Mouse (Mus musculus): Measurements from ENCODE around the gene C8g.

Gene C8g

DNA sequence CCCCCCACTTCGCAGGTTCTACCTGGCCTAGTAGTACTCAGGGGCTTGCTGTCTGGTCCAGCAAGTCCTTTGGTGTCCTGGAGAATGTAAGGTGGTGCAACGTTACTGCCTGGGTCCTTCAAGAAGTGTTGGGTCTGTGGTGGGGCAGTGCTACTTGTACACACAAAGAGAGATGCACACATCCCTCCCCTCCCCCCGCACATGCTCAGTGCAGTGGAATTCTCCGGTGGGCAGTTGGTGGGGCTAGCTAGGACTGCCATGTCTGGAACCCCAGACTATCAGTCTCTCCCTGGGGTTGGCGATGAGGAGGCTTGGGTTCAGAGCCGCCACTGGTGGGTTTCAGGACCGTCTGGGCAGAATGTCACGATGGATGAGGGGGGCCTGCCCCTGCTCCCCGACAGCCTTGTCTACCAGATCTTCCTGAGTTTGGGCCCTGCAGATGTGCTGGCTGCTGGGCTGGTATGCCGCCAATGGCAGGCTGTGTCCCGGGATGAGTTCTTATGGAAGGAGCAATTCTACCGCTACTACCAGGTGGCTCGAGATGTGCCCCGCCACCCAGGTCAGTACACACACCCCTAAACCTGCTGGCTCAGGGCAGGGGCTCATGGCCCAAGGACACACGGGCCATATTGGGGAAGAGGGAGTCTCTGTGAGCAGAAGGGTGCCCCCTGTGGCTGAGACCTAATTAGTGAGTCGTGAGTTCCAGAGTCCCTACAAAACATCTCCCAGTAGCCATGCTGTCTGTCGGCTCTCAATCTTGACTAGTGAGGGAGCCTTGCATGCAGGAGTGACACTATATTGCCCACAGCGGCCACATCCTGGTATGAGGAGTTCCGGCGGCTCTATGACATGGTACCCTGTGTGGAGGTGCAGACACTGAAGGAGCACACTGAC is at the start of gene C8g:
C8g (minus strand) TSS at position 127 of the 894 bp plus-strand sequence.
- no peak for DNase-seq (ENCODE audit: low spot score)

GRCm38 (mm10) chr2:25551186-25551585 is 49.7 kb upstream of the C8g start:
- no peak for DNase-seq (ENCODE audit: low spot score)

DNA sequence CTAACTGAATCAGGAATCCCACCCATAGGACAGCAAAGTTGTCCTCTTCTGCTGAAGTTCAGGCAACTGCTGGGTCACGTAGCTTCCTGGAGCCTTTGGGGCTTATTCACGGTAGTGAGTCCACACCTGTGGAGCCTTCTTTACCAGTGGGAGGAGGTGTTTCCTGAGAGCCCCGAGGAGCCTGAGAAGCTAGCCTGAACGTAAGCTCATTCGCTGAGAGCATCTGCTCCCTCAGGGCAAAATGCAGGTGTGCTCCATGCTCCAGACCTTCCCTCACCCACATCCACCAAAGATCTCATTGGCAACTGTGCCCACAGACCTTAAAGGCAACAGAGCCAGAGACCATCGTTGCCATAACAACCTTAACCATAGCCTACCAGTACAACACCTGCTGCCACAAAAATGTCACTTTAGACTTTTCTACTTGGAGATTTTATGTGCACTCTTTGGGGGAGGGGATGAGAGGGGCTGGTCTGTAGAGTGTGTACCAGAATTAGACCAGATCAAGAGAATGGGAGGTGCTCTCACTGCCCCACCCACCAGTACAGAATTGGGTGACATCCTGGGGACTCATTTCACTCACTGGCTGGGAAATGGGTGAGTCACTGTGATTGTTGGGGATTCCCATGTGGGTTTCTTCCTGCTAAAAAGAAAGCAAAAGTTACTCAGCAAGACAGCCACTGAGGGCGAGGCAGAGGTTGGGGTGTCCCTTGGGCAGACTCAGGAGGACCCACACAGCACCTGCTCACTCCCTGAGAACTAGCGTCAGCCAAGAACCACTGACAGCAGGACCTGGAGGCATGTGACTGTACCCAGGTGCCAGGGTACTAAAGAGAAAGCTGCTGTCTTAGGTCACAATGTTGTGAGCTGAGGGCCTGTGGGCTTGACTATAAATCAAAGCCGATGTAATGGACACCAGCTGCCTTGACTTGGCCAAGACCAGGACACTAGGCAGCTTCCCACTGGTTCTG is 47.8 kb upstream of the C8g start:
- DNase-seq (ENCODE audit: low spot score), result no peak

DNA sequence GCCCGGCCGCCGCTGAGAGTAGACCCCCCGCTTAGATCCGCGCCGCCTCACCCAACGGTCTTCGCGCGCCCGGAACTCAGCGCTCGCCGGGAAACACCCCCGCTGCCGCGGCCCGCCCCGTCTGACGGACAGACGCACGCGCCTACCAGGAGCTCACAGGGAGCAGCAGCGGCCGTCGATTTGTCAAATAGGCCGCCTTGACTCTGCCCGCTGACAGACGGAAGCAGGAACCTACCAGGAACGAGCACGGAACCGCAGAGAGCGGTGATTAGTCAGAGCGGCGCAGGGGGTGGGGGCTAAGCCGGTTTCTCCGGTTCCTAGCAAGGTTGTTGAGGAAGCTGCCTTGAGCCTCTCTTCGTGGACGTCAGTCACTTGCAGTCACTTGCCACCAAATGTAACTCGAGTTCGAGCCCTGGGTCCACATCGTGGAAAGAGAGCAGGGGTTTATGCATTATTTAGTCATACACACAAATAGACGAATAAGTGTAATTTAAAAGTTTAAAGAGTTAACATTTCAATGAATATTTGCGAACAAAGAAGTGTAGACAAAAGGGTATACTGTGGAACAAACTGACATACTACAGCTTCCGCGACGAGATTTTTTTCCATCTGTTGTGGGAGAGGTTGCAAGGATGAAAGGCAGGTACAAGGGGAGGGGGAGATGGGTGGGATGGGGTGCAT is 45.4 kb upstream of the C8g start, which contains the start of gene Traf2:
Traf2 (minus strand) TSS at position 130 of the 681 bp plus-strand sequence.
- peak; percentile 98 for DNase-seq (ENCODE audit: low spot score)

DNA sequence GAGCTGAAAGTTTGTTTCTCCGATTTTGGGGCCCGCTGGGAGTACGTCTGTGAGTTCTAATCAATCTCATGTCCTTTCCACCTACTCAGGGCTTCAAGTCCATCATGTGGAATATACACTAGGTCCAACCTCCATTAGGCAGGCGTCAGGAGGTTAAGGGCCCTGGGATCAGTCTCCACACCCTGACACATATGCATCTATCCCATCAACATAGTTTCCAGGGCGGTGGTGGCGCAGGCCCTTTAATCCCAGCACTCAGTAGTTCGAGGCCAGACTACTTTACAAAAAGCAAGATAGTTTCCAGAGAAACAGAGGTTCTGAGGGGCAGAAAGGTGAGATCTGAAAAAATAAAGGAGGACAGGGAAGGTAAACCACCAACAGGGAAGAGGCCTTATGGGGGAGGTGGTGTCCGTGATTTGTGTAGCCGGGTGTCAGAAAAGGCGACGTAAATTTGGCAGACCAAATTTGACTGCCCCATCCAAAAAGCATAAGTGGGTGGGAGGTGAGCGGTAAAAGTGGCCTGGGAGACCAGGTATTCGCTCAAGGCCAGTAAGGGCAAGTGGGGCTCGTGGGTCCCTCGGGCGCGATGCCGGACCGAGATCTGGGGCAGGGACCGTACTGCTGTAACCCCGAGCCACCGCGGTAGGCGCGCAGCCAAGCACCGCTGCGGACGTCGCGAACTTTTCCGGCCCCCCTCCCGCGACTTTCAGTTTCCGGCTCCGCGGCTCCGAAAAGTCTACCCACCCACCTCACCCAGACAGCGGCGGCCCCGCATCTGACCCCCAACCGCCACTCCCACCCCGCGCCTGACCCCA is 44.7 kb upstream of the C8g start:
- no peak for DNase-seq (ENCODE audit: low spot score)

- no peak for DNase-seq (ENCODE audit: low spot score)
These were observed 40.3 kb upstream of the C8g start for GRCm38 (mm10) chr2:25541644-25542367.

DNA sequence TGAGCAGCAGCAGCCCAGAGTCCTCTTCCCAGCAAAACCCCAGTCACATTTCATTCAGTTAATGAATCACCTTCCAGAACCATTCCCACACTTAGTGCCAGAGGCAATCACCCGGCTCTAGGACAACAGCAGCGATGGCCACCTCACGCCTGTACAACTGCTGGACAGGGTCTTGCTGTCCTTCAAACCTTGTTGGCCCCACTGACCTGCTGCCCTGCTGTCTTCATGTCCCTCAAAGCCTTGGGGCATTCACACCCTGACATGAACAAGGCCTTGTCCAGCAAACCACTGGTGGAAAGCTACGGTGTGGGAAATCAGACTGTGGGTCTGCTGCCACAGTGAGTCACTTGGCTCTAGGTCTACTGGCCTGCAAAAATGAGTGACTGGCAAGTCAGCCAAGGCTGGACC is 39.0 kb upstream of the C8g start:
- no peak for DNase-seq (ENCODE audit: low spot score)

GRCm38 (mm10) chr2:25536531-25536930 is 35.0 kb upstream of the C8g start:
- DNase-seq (ENCODE audit: low spot score), result no peak

DNA sequence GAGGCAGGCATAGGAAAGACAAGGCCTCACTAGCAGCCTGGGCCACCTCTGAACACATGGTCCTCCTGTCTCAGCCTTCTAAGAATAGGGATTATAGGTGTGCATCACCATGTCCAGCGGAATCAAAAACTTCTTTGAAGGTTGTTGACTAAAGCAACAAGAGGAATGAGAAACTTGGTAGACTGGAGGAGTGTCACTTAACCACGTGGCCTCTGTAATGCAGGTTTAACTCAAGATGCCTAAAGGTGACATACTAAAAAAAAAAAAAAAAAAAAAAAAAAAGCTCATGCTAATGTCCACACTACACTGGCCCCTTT is 33.3 kb upstream of the C8g start:
- DNase-seq (ENCODE audit: low spot score), result no peak

DNA sequence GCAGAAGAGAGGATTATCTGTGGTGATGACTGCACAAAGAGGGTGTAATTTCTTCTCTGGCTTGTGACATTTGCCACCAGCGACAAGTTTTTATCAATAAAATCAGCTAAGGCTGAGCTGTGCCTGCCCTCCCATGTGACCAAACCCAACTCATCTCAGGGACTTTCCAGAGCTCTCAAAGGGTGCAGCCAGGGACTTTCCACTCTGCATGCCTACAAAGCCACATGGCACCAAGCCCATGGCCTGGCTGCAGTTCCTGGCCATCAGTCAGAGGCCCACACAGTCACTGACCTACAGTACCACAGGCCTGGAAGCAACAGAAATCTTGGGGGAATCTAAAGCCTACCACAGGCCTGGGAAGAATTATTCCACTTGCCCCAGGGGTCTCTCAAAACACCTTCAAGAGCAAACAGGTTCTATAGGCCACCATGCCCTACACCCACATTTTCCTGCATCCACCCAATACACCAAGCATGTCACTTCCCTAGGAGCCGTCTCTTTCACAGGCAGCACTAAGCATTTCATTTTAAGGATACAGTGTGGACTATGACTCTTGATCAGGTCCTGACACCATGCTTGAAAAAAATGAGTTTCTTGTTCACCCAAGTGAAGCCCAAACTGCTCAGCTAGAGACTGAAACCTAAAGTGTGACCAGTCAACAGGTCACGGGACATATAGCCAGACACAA is 32.8 kb upstream of the C8g start:
- peak; percentile 46 for DNase-seq (ENCODE audit: low spot score)

- no peak for DNase-seq (ENCODE audit: low spot score)
These were observed 32.2 kb upstream of the C8g start for GRCm38 (mm10) chr2:25533707-25534106.

GRCm38 (mm10) chr2:25526510-25527302 is 25.2 kb upstream of the C8g start:
- DNase-seq (ENCODE audit: low spot score), result no peak

GRCm38 (mm10) chr2:25509912-25510311 is 8.4 kb upstream of the C8g start:
- DNase-seq (ENCODE audit: low spot score), result no peak

GRCm38 (mm10) chr2:25506964-25507363 is 5.4 kb upstream of the C8g start:
- DNase-seq (ENCODE audit: low spot score), result no peak

DNA sequence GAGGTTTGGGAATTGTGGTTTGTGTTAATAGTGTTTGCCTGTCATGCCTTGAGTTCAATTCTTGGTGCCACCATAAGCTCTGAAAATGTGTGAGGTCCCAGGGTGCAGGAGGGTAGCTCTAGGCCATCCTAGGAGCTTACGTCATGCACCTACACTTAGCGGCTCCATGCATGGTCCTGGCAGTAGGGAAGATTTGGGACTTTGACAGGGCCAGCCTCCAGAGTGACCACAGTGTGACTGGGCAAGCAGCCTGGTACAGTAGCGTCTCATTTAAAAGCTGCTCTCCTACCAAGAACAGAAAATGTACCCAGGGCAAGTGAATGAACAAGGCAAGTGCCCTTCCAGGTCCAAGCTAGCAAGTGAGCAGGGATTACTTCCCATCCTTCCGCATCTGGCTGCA is 4.3 kb upstream of the C8g start:
- no peak for DNase-seq (ENCODE audit: low spot score)

DNA sequence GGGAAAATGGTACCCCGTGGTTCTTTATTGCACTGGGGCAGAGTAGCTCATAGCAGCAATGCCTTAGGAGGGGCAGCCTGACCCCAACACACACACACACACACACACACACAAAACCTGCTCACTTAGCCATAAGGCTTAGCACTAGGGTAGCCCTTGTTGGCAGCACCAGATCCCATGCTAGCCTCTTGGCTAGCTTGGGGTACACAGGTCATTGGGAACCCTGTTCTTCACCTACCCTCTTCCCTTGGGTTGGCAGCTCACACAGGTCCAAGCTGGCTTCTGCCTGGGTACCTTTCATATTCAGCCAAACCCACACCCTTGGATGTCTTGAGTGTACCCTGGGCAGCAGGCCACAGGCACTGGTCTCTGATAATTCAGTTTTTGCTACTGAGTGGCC is 3.5 kb upstream of the C8g start:
- DNase-seq (ENCODE audit: low spot score), result no peak

DNA sequence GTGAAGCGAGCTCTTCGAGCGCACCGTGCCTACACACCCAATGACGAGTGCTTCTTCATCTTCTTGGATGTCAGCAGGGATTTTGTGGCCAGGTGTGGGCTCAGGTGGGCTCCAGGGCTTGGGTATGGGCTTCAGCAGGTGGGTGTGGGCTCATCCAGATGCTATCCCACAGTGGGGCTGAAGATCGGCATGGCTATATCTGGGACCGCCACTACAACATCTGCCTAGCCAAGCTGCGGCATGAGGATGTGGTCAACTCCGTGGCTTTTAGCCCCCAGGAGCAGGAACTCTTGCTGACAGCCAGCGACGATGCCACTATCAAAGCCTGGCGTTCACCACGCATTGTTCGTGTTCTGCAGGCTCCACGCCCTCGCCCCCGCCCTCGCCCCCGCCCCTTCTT is 3.0 kb upstream of the C8g start:
- DNase-seq (ENCODE audit: low spot score), result no peak

- peak; percentile 85 for DNase-seq (ENCODE audit: low spot score)
These were observed 1.2 kb upstream of the C8g start for GRCm38 (mm10) chr2:25502726-25503125.
